Mouse (Mus musculus): ENCODE measurements around the gene Tnfrsf1b.

Tnfrsf1b gene

GRCm38 (mm10) chr4:145257751-145258434 lies 11.2 kb upstream of the Tnfrsf1b start:
- DNase-seq (ENCODE audit: low read depth, low spot score) = no peak

GRCm38 (mm10) chr4:145256144-145256543 lies 9.5 kb upstream of the Tnfrsf1b start:
- DNase-seq (ENCODE audit: low read depth, low spot score) = no peak

- no peak for DNase-seq (ENCODE audit: low read depth, low spot score)
Observed at GRCm38 (mm10) chr4:145254418-145254817, 7.7 kb upstream of the Tnfrsf1b start.

GRCm38 (mm10) chr4:145252611-145253010 lies 5.9 kb upstream of the Tnfrsf1b start:
- no peak for DNase-seq (ENCODE audit: low read depth, low spot score)

GRCm38 (mm10) chr4:145251546-145251945 lies 4.9 kb upstream of the Tnfrsf1b start:
- no peak for DNase-seq (ENCODE audit: low read depth, low spot score)

- DNase-seq (ENCODE audit: low read depth, low spot score) = no peak
Observed at GRCm38 (mm10) chr4:145250002-145250401, 3.3 kb upstream of the Tnfrsf1b start.

- DNase-seq (ENCODE audit: low read depth, low spot score) = no peak
Observed at GRCm38 (mm10) chr4:145247556-145247955, 886 bp upstream of the Tnfrsf1b start.

- DNase-seq (ENCODE audit: low read depth, low spot score) = no peak
Observed at GRCm38 (mm10) chr4:145245581-145245980, 1.1 kb downstream of the Tnfrsf1b start.

- DNase-seq (ENCODE audit: low read depth, low spot score) = no peak
Observed at GRCm38 (mm10) chr4:145244676-145245075, 2.0 kb downstream of the Tnfrsf1b start.

GRCm38 (mm10) chr4:145242719-145243350 lies 3.8 kb downstream of the Tnfrsf1b start:
- DNase-seq (ENCODE audit: low read depth, low spot score) = no peak

- no peak for DNase-seq (ENCODE audit: low read depth, low spot score)
Observed at GRCm38 (mm10) chr4:145240723-145241231, 5.9 kb downstream of the Tnfrsf1b start.

GRCm38 (mm10) chr4:145239049-145239830 lies 7.4 kb downstream of the Tnfrsf1b start:
- DNase-seq (ENCODE audit: low read depth, low spot score) = no peak

GRCm38 (mm10) chr4:145236027-145236426 lies 10.6 kb downstream of the Tnfrsf1b start:
- no peak for DNase-seq (ENCODE audit: low read depth, low spot score)

GRCm38 (mm10) chr4:145233487-145234228 lies 13.0 kb downstream of the Tnfrsf1b start:
- no peak for DNase-seq (ENCODE audit: low read depth, low spot score)

GRCm38 (mm10) chr4:145231732-145232131 lies 14.9 kb downstream of the Tnfrsf1b start:
- no peak for DNase-seq (ENCODE audit: low read depth, low spot score)

GRCm38 (mm10) chr4:145230647-145231046 lies 16.0 kb downstream of the Tnfrsf1b start:
- no peak for DNase-seq (ENCODE audit: low read depth, low spot score)

GRCm38 (mm10) chr4:145229524-145230163 lies 17.0 kb downstream of the Tnfrsf1b start:
- no peak for DNase-seq (ENCODE audit: low read depth, low spot score)

- no peak for DNase-seq (ENCODE audit: low read depth, low spot score)
Observed at GRCm38 (mm10) chr4:145229051-145229450, 17.6 kb downstream of the Tnfrsf1b start.

- DNase-seq (ENCODE audit: low read depth, low spot score) = no peak
Observed at GRCm38 (mm10) chr4:145224613-145225012, 22.1 kb downstream of the Tnfrsf1b start.

GRCm38 (mm10) chr4:145222064-145222463 lies 24.6 kb downstream of the Tnfrsf1b start:
- no peak for DNase-seq (ENCODE audit: low read depth, low spot score)

GRCm38 (mm10) chr4:145221379-145221778 lies 25.3 kb downstream of the Tnfrsf1b start:
- no peak for DNase-seq (ENCODE audit: low read depth, low spot score)

All from retina, postnatal 7 days (tissue).